Mouse (Mus musculus) CD4-positive, CD25-positive, alpha-beta regulatory T cell, adult 4 months (primary cell): ENCODE results near the gene Togaram2. TPM values are rescaled to one million over a fixed set of nuclear protein-coding genes. Genes with fewer than 3 reads are reported as not detected.
"Not testable (repeated sequence)": the region's sequence is repeated elsewhere in the genome, so short reads cannot be mapped to it uniquely, and the experiment has no call there.

Experiments used
- ATAC-seq: one replicate; pipeline ENCODE4 v1.8.0; 2017
- polyA plus RNA-seq, 2 experiments: library from polyadenylated mRNA; unstranded; fragments of 100-300 nt; shearing (Covaris generic); gene quantifications; one replicate each; pipeline ENCODE4 v1.2.1; 2017

Togaram2 gene
- polyA plus RNA-seq, 2 experiments from 2014 or later, result not detected

- ATAC-seq, result no peak
Measured at GRCm38 (mm10) chr17:71742156-71742555, 69.1 kb downstream of the Togaram2 start.

GRCm38 (mm10) chr17:71742935-71743334 lies 69.9 kb downstream of the Togaram2 start:
- no peak for ATAC-seq

- ATAC-seq, result no peak
Measured at GRCm38 (mm10) chr17:71746114-71746513, 73.1 kb downstream of the Togaram2 start.

GRCm38 (mm10) chr17:71747561-71747960 lies 74.5 kb downstream of the Togaram2 start:
- ATAC-seq, result no peak

- ATAC-seq, result no peak
Measured at GRCm38 (mm10) chr17:71749616-71750168, 76.6 kb downstream of the Togaram2 start.

GRCm38 (mm10) chr17:71752831-71753230 lies 79.8 kb downstream of the Togaram2 start, which contains the start of gene Pcare:
Gene Pcare (minus strand): TSS chr17:71752894.
- ATAC-seq, result no peak

- no peak for ATAC-seq
Measured at GRCm38 (mm10) chr17:71760536-71760935, 87.5 kb downstream of the Togaram2 start.

- not testable (repeated sequence) for ATAC-seq
Measured at GRCm38 (mm10) chr17:71768173-71768572, 95.1 kb downstream of the Togaram2 start, which contains the start of gene Clip4. Gene Clip4 (plus strand): TSS chr17:71768473.

- ATAC-seq, result no peak
Measured at GRCm38 (mm10) chr17:71769564-71769963, 96.5 kb downstream of the Togaram2 start.

- ATAC-seq, result no peak
Measured at GRCm38 (mm10) chr17:71770696-71771095, 97.6 kb downstream of the Togaram2 start.

GRCm38 (mm10) chr17:71774173-71774572 lies 101.1 kb downstream of the Togaram2 start:
- no peak for ATAC-seq

- no peak for ATAC-seq
Measured at GRCm38 (mm10) chr17:71775279-71775678, 102.2 kb downstream of the Togaram2 start.

- no peak for ATAC-seq
Measured at GRCm38 (mm10) chr17:71778696-71779095, 105.6 kb downstream of the Togaram2 start.

Other genes with a start within 250 kb of the Togaram2 start
- 10 to 100 TPM; 21.3 to 24.8 TPM for gene Gm4707, start 213.3 kb upstream of the Togaram2 start, polyA plus RNA-seq
- gene Smchd1, start 197.9 kb upstream of the Togaram2 start, polyA plus RNA-seq, result 10 to 100 TPM; 84.5 TPM
- 10 to 100 TPM; 11.1 to 20.0 TPM for gene Ndc80, start 146.4 kb upstream of the Togaram2 start, polyA plus RNA-seq
- gene Spdya, start 121.2 kb upstream of the Togaram2 start, polyA plus RNA-seq, result 1 to 10 TPM; 1.1 to 2.2 TPM
- 100 to 1,000 TPM; 134 to 151 TPM for gene Wdr43, start 57.4 kb upstream of the Togaram2 start, polyA plus RNA-seq
- gene Pcare, start 79.6 kb downstream of the Togaram2 start, polyA plus RNA-seq, result not detected
- not detected for gene Clip4, start 95.2 kb downstream of the Togaram2 start, polyA plus RNA-seq